Mouse (Mus musculus): ENCODE results near the gene Nfia. TPM values are rescaled to one million over a fixed set of nuclear protein-coding genes. Genes with fewer than 3 reads are reported as not detected.

Gene Nfia
- polyA plus RNA-seq, 1 experiment from 2014 or later: 26.6 TPM

GRCm38 (mm10) chr4:97995911-97996712, 223.6 kb downstream of the Nfia start:
- no peak for ATAC-seq
- Histone ChIP-seq H3K4me1 (ENCODE audit: control insufficient read depth, insufficient read depth, low read length) (no peaks in the 10 kb centered on the region; the same call in 1 of the 2 replicates), H3K4me2 (ENCODE audit: low read length) (no peak overlapping the region), H3K4me3 (ENCODE audit: low read depth, low read length) (no peak overlapping the region), H3K36me3 (ENCODE audit: control insufficient read depth, insufficient read depth, low read length) (no peaks in the 10 kb centered on the region), H3K9me3 (replicated peaks; ENCODE audit: control insufficient read depth, low read length, poor library complexity, severe bottlenecking) (no peaks in the 10 kb centered on the region), H3K9ac (ENCODE audit: low read depth, low read length) (no peak overlapping the region), H3K27me3 (ENCODE audit: control insufficient read depth, insufficient read depth, low read depth, low read length) (no peaks in the 10 kb centered on the region), H3K27ac (ENCODE audit: low read length) (no peak overlapping the region)
- 76% methylated on average over 8 of the region's 8 CpGs for WGBS

DNA sequence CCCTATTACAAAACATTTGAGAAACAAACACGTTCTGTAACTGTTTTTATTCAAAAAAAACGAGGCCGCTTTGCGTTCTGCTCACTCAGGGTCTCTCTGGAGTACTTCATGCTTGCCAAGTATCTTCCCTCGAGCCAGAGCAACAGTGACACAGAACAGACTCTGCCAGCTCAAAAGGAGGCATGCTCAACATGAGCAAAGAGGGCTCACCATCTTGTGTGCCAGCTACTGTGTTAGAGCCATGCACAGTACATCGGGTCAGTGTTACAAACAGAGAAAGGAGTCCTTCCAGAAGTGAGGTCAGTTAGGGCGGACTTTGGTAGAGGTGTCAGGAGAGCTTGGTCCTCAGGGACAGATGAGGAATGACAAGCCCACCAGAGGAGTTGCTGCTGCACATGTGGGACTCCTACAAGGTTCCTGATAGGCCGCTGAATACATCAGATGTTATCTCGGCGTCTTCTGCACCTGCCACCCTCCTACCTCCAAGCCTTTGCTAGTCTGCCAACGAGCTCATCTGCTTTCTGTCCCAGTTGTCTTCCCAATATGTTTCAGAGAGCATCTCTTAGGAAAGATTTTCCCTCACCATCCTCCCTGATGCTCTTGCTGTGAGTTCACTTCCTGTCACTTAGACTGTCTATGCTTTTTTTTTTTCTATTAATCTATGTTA, 224.8 kb downstream of the Nfia start:
- Histone ChIP-seq H3K4me1 (ENCODE audit: control insufficient read depth, insufficient read depth, low read length) (no peaks in the 10 kb centered on the region; the same call in 1 of the 2 replicates), H3K36me3 (ENCODE audit: control insufficient read depth, insufficient read depth, low read length) (no peaks in the 10 kb centered on the region), H3K4me2 (ENCODE audit: low read length) (no peak overlapping the region), H3K9ac (ENCODE audit: low read depth, low read length) (no peak overlapping the region), H3K27me3 (ENCODE audit: control insufficient read depth, insufficient read depth, low read depth, low read length) (no peaks in the 10 kb centered on the region), H3K27ac (ENCODE audit: low read length) (no peak overlapping the region), H3K4me3 (ENCODE audit: low read depth, low read length) (no peak overlapping the region), H3K9me3 (replicated peaks; ENCODE audit: control insufficient read depth, low read length, poor library complexity, severe bottlenecking) (no peaks in the 10 kb centered on the region)
- 0 out of 2 replicates have a peak, but pooled peaks have one; percentile 30 for ATAC-seq
- WGBS: 82% methylated on average over 11 of the region's 11 CpGs

DNA sequence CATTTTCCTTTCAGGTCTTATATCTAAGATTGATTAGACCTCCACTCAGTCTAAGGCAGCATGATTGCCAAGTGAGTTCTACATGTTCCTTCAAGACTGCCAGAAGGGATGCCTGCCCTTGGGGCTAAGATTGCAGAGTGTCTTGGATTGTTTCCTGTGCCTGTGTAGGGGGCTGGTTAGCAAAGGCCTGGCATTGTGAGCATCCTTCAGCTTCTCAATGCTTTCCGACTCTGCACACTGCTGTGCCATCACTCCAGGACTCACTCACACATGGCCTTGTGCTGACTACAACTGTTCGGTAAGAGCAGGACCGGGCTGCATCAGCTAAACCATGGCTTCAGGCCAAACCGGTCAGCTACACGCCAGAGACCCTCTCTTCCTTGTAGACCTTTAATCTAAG, 229.7 kb downstream of the Nfia start:
- 77% methylated on average over 5 of the region's 5 CpGs for WGBS
- no peak for ATAC-seq
- H3K36me3 ChIP-seq (ENCODE audit: control insufficient read depth, insufficient read depth, low read length): no peaks in the 10 kb centered on the region
- no peak overlapping the region for H3K4me2 ChIP-seq (ENCODE audit: low read length)
- H3K9me3 ChIP-seq (replicated peaks; ENCODE audit: control insufficient read depth, low read length, poor library complexity, severe bottlenecking): no peaks in the 10 kb centered on the region
- H3K27ac ChIP-seq (ENCODE audit: low read length): no peak overlapping the region
- H3K4me1 ChIP-seq (ENCODE audit: control insufficient read depth, insufficient read depth, low read length): peaks cover 7% of the 10 kb centered on the region; the same call in 1 of the 2 replicates
- H3K9ac ChIP-seq (ENCODE audit: low read depth, low read length): no peak overlapping the region
- H3K4me3 ChIP-seq (ENCODE audit: low read depth, low read length): no peak overlapping the region
- no peaks in the 10 kb centered on the region for H3K27me3 ChIP-seq (ENCODE audit: control insufficient read depth, insufficient read depth, low read depth, low read length)

- H3K4me2 ChIP-seq (ENCODE audit: low read length): no peak overlapping the region
- H3K4me1 ChIP-seq (ENCODE audit: control insufficient read depth, insufficient read depth, low read length): peaks cover 7% of the 10 kb centered on the region; the same call in 1 of the 2 replicates
- H3K36me3 ChIP-seq (ENCODE audit: control insufficient read depth, insufficient read depth, low read length): no peaks in the 10 kb centered on the region
- H3K9ac ChIP-seq (ENCODE audit: low read depth, low read length): no peak overlapping the region
- ATAC-seq: peak; percentile 83
- H3K4me3 ChIP-seq (ENCODE audit: low read depth, low read length): no peak overlapping the region
- 13% methylated on average over 12 of the region's 12 CpGs for WGBS
- peak overlapping the region; percentile 71 for H3K27ac ChIP-seq (ENCODE audit: low read length)
- H3K27me3 ChIP-seq (ENCODE audit: control insufficient read depth, insufficient read depth, low read depth, low read length): no peaks in the 10 kb centered on the region
- H3K9me3 ChIP-seq (replicated peaks; ENCODE audit: control insufficient read depth, low read length, poor library complexity, severe bottlenecking): no peaks in the 10 kb centered on the region
These were observed 231.0 kb downstream of the Nfia start for GRCm38 (mm10) chr4:98003323-98004107.

GRCm38 (mm10) chr4:98004108-98004625, 231.6 kb downstream of the Nfia start:
- WGBS: 9% methylated on average over 11 of the region's 11 CpGs
- Histone ChIP-seq H3K36me3 (ENCODE audit: control insufficient read depth, insufficient read depth, low read length) (no peaks in the 10 kb centered on the region), H3K9ac (ENCODE audit: low read depth, low read length) (no peak overlapping the region), H3K4me1 (ENCODE audit: control insufficient read depth, insufficient read depth, low read length) (peaks cover 12% of the 10 kb centered on the region; the same call in 1 of the 2 replicates), H3K4me2 (ENCODE audit: low read length) (no peak overlapping the region), H3K9me3 (replicated peaks; ENCODE audit: control insufficient read depth, low read length, poor library complexity, severe bottlenecking) (no peaks in the 10 kb centered on the region), H3K27me3 (ENCODE audit: control insufficient read depth, insufficient read depth, low read depth, low read length) (no peaks in the 10 kb centered on the region), H3K27ac (ENCODE audit: low read length) (peak overlapping the region; percentile 71), H3K4me3 (ENCODE audit: low read depth, low read length) (no peak overlapping the region)
- peak; percentile 82 for ATAC-seq

GRCm38 (mm10) chr4:98004986-98005385, 232.5 kb downstream of the Nfia start:
- H3K27ac ChIP-seq (ENCODE audit: low read length): peak overlapping the region; percentile 71
- 47% methylated on average over 6 of the region's 6 CpGs for WGBS
- peaks cover 16% of the 10 kb centered on the region for H3K4me1 ChIP-seq (ENCODE audit: control insufficient read depth, insufficient read depth, low read length)
- no peak overlapping the region for H3K9ac ChIP-seq (ENCODE audit: low read depth, low read length)
- no peak overlapping the region for H3K4me2 ChIP-seq (ENCODE audit: low read length)
- no peaks in the 10 kb centered on the region for H3K9me3 ChIP-seq (replicated peaks; ENCODE audit: control insufficient read depth, low read length, poor library complexity, severe bottlenecking)
- no peak overlapping the region for H3K4me3 ChIP-seq (ENCODE audit: low read depth, low read length)
- H3K27me3 ChIP-seq (ENCODE audit: control insufficient read depth, insufficient read depth, low read depth, low read length): no peaks in the 10 kb centered on the region
- H3K36me3 ChIP-seq (ENCODE audit: control insufficient read depth, insufficient read depth, low read length): no peaks in the 10 kb centered on the region
- no peak for ATAC-seq

- peak; percentile 49; the same call in 1 of the 2 replicates for ATAC-seq
- 39% methylated on average over 4 of the region's 4 CpGs for WGBS
- Histone ChIP-seq H3K27me3 (ENCODE audit: control insufficient read depth, insufficient read depth, low read depth, low read length) (no peaks in the 10 kb centered on the region), H3K36me3 (ENCODE audit: control insufficient read depth, insufficient read depth, low read length) (no peaks in the 10 kb centered on the region), H3K9me3 (replicated peaks; ENCODE audit: control insufficient read depth, low read length, poor library complexity, severe bottlenecking) (no peaks in the 10 kb centered on the region), H3K27ac (ENCODE audit: low read length) (peak overlapping the region; percentile 31; the same call in 1 of the 2 replicates), H3K9ac (ENCODE audit: low read depth, low read length) (no peak overlapping the region), H3K4me1 (ENCODE audit: control insufficient read depth, insufficient read depth, low read length) (peaks cover 11% of the 10 kb centered on the region), H3K4me2 (ENCODE audit: low read length) (peak overlapping the region; percentile 12; the same call in 1 of the 2 replicates), H3K4me3 (ENCODE audit: low read depth, low read length) (no peak overlapping the region)
These were observed 236.4 kb downstream of the Nfia start for GRCm38 (mm10) chr4:98008814-98009368.

DNA sequence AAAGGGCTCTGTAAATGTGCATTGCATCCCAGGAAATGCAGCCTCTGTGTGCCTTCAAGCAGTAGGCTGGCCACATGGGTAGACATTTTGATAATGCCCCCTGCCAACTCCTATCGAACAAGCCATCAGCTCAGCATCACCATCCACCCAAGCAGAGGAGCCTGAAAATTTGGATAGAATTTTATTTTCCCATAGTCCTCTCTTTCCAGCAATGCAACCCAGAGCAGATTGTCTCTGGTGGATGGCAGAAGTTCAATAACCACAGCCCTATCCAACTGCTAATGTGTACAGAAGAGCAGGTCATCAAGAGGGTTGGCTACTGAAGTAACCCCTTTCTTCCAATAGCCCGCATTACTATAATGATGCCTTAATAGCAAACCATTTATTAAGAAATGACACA, 237.4 kb downstream of the Nfia start:
- no peak for ATAC-seq
- H3K9ac ChIP-seq (ENCODE audit: low read depth, low read length): no peak overlapping the region
- peaks cover 11% of the 10 kb centered on the region for H3K4me1 ChIP-seq (ENCODE audit: control insufficient read depth, insufficient read depth, low read length)
- no peak overlapping the region for H3K27ac ChIP-seq (ENCODE audit: low read length)
- H3K9me3 ChIP-seq (replicated peaks; ENCODE audit: control insufficient read depth, low read length, poor library complexity, severe bottlenecking): no peaks in the 10 kb centered on the region
- WGBS: 86% methylated on average over 2 of the region's 2 CpGs
- H3K4me2 ChIP-seq (ENCODE audit: low read length): no peak overlapping the region
- H3K36me3 ChIP-seq (ENCODE audit: control insufficient read depth, insufficient read depth, low read length): no peaks in the 10 kb centered on the region
- no peaks in the 10 kb centered on the region for H3K27me3 ChIP-seq (ENCODE audit: control insufficient read depth, insufficient read depth, low read depth, low read length)
- H3K4me3 ChIP-seq (ENCODE audit: low read depth, low read length): no peak overlapping the region

All from midbrain, embryonic 16.5 days (tissue).